Mouse (Mus musculus) olfactory bulb, adult 2 months (tissue): ENCODE measurements around the gene Atp7b.

Experiments used
- CTCF ChIP-seq: fragments of 200-500 bp; IDR thresholded peaks from 2 replicates; pipeline ENCODE4 v1.5.1; 2012; ENCODE audit warnings: low read depth, mild to moderate bottlenecking, low read length, moderate library complexity; ENCODE audit not compliant: insufficient read depth
- POLR2A ChIP-seq: fragments of 200-500 bp; IDR thresholded peaks from 2 replicates; pipeline ENCODE4 v1.6.1; 2012; ENCODE audit warnings: mild to moderate bottlenecking, low read depth, low read length, moderate library complexity; ENCODE audit not compliant: insufficient read depth

GRCm38 (mm10) chr8:22054674-22055491 lies 5.2 kb downstream of the Atp7b start:
- no peak for TF ChIP-seq POLR2A
- no peak for TF ChIP-seq CTCF
